Mouse (Mus musculus): ENCODE measurements around the gene Sf3a1. TPM values are rescaled to one million over a fixed set of nuclear protein-coding genes. Genes with fewer than 3 reads are reported as not detected.

Gene Sf3a1
- total RNA-seq, 2 experiments from 2014 or later, result 61.3 to 65.3 TPM

DNA sequence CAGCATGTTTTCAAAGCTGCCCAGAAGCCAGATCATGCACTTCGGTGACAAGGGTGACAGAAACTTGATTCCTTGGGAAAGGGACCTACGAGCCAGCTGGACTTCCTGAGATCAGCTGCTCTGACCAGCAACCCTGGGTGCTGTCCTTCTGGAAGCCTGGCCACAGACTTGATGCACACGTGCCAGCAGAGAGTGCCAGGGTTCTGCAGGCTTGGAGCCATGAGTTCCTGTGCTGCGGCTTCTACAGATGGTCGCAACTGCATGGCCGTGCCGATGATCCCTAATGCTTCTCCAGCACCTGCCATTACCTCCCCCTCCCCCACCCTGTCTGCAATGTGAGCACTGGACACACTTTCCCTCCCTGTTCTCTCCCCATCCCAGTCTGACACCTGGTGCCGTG lies 68.3 kb downstream of the Sf3a1 start:
- intact Hi-C loops (cut with DNase I), result no loop called here
- DNase-seq (ENCODE audit: low spot score in 2 of 2), result no peak

DNA sequence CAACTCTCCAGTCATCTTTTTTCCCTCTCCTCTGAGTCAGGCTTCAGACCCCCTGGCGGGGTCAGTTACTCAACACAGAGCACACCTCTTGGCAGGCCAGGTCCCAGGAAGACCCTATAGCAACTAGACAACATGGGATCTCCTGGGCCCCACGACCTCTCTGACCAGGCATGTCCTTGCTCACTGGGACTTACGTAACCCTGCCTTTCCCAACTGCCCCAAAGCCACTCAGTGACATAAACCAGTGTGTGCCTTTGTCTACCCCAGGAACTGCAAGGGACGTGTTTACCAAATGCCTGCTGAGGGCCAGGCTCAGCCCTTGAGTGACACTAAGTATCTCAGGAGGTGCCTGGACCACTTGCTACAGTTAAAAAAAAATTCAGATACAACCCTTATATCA lies 69.7 kb downstream of the Sf3a1 start:
- intact Hi-C loops (cut with DNase I), result no loop called here
- DNase-seq (ENCODE audit: low spot score in 2 of 2), result no peak

DNA sequence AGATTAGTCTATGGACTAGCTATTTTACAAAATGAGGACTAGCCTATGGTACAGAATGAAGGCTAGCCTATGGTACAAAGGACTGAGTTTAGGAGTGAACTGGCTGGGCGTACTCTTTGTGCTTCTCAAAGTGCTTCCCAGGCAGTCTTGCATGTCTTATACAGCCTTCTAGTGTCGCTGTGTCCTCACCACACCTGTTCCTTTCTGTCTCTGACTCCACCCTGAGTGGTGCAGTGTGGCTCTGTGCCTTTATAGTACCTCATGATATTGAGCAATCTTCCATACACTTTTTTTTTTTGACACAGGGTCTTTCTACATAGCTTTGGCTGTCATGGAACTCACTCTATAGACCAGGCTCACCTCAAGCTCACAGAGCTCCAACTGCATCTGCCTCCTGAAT lies 71.3 kb downstream of the Sf3a1 start:
- intact Hi-C loops (cut with DNase I), result no loop called here
- DNase-seq (ENCODE audit: low spot score in 2 of 2), result no peak

Small RNA genes lying within 50 kb of the gene (microRNA-seq; reads per million reads assigned to microRNA genes)
- 1.3 reads per million for gene Mir3060

Other genes starting within 250 kb of the Sf3a1 start
- 10 to 100 TPM; 18.5 to 23.0 TPM for gene Slc35e4, start 245.7 kb upstream of the Sf3a1 start, total RNA-seq (2021)
- gene Tcn2, start 228.2 kb upstream of the Sf3a1 start, total RNA-seq (2021), result 10 to 100 TPM; 18.2 to 20.0 TPM
- 10 to 100 TPM; 38.3 to 42.0 TPM for gene Pes1, start 196.4 kb upstream of the Sf3a1 start, total RNA-seq (2021)
- under 1 TPM in 1 of 2 experiments, not detected in 1; 0.54 TPM for gene 4930556J24Rik, start 183.6 kb upstream of the Sf3a1 start, total RNA-seq (2021)
- gene Gal3st1, start 176.7 kb upstream of the Sf3a1 start, total RNA-seq (2021), result 10 to 100 TPM; 13.2 to 17.4 TPM
- not detected for gene Sec14l4, start 128.9 kb upstream of the Sf3a1 start, total RNA-seq (2021)
- 1 to 10 TPM in 1 of 2 experiments, under 1 TPM in 1; 0.52 to 1.5 TPM for gene Sec14l3, start 95.5 kb upstream of the Sf3a1 start, total RNA-seq (2021)
- gene Mtfp1, start 64.9 kb upstream of the Sf3a1 start, total RNA-seq (2021), result 10 to 100 TPM; 90.9 to 94.5 TPM
- 10 to 100 TPM; 35.0 to 35.4 TPM for gene Sec14l2, start 36.9 kb upstream of the Sf3a1 start, total RNA-seq (2021)
- gene Rnf215, start 25.1 kb upstream of the Sf3a1 start, total RNA-seq (2021), result 10 to 100 TPM; 28.8 to 35.9 TPM
- gene Ccdc157, start 57 bp upstream of the Sf3a1 start, total RNA-seq (2021), result 10 to 100 TPM; 16.0 to 18.1 TPM
- 10 to 100 TPM; 32.7 to 36.2 TPM for gene Tbc1d10a, start 26.4 kb downstream of the Sf3a1 start, total RNA-seq (2021)
- 1 to 10 TPM; 4.3 to 5.3 TPM for gene Castor1, start 57.9 kb downstream of the Sf3a1 start, total RNA-seq (2021)
- not detected for gene Osm, start 76.1 kb downstream of the Sf3a1 start, total RNA-seq (2021)
- under 1 TPM; 0.48 to 0.79 TPM for gene Lif, start 97.2 kb downstream of the Sf3a1 start, total RNA-seq (2021)